Mouse (Mus musculus) c-Kit-positive CD71-negative TER-119-negative erythroid progenitor cells, embryonic 14.5 days (primary cell): Measurements from ENCODE around the gene Pclaf.

ENCODE experiments used
- DNase-seq: peaks from one replicate; pipeline ENCODE4 v3.0.0-alpha.2; 2013; ENCODE audit warnings: low read depth

The Pclaf gene

GRCm38 (mm10) chr9:65890143-65890628 is at the start of gene Pclaf:
Gene Pclaf (plus strand): TSS chr9:65890237.
- peak; percentile 80 for DNase-seq

GRCm38 (mm10) chr9:65844421-65845165 is 45.4 kb upstream of the Pclaf start:
- DNase-seq, result no peak

GRCm38 (mm10) chr9:65848154-65848553 is 41.9 kb upstream of the Pclaf start:
- DNase-seq, result no peak

- no peak for DNase-seq
Measured at GRCm38 (mm10) chr9:65850203-65850602, 39.8 kb upstream of the Pclaf start.

GRCm38 (mm10) chr9:65859656-65860055 is 30.4 kb upstream of the Pclaf start:
- no peak for DNase-seq

- DNase-seq, result peak; percentile 84
Measured at GRCm38 (mm10) chr9:65884564-65885315, 5.3 kb upstream of the Pclaf start.

- DNase-seq, result no peak
Measured at GRCm38 (mm10) chr9:65891126-65891525, 1.1 kb downstream of the Pclaf start.

- no peak for DNase-seq
Measured at GRCm38 (mm10) chr9:65896977-65897376, 6.9 kb downstream of the Pclaf start.

- no peak for DNase-seq
Measured at GRCm38 (mm10) chr9:65902879-65903278, 12.8 kb downstream of the Pclaf start.

GRCm38 (mm10) chr9:65903419-65903818 is 13.4 kb downstream of the Pclaf start:
- DNase-seq, result no peak

- DNase-seq, result peak; percentile 92
Measured at GRCm38 (mm10) chr9:65908394-65909300, 18.6 kb downstream of the Pclaf start, which contains the start of the genes Trip4 and Csnk1g1. Gene Trip4 (minus strand): TSS chr9:65908794. Gene Csnk1g1 (plus strand): TSS chr9:65908924.

GRCm38 (mm10) chr9:65909301-65909801 is 19.3 kb downstream of the Pclaf start:
- DNase-seq, result peak; percentile 43

- DNase-seq, result no peak
Measured at GRCm38 (mm10) chr9:65909837-65910236, 19.8 kb downstream of the Pclaf start.

- no peak for DNase-seq
Measured at GRCm38 (mm10) chr9:65913976-65914375, 23.9 kb downstream of the Pclaf start.

- DNase-seq, result no peak
Measured at GRCm38 (mm10) chr9:65917015-65917414, 27.0 kb downstream of the Pclaf start.

- no peak for DNase-seq
Measured at GRCm38 (mm10) chr9:65928456-65928855, 38.4 kb downstream of the Pclaf start.

GRCm38 (mm10) chr9:65929826-65930225 is 39.8 kb downstream of the Pclaf start:
- no peak for DNase-seq

GRCm38 (mm10) chr9:65937566-65937965 is 47.5 kb downstream of the Pclaf start:
- DNase-seq, result no peak

- no peak for DNase-seq
Measured at GRCm38 (mm10) chr9:65951082-65951587, 61.1 kb downstream of the Pclaf start.
